Mouse (Mus musculus) adipocyte (in vitro differentiated cells): ENCODE data around the gene Apol10b.
"Not testable (repeated sequence)": the region's sequence is repeated elsewhere in the genome, so short reads cannot be mapped to it uniquely, and the experiment has no call there.

Experiments used
- DNase-seq: peaks from one replicate; pipeline ENCODE4 v3.0.0-alpha.2; 2016; ENCODE audit warnings: low spot score

The Apol10b gene

DNA sequence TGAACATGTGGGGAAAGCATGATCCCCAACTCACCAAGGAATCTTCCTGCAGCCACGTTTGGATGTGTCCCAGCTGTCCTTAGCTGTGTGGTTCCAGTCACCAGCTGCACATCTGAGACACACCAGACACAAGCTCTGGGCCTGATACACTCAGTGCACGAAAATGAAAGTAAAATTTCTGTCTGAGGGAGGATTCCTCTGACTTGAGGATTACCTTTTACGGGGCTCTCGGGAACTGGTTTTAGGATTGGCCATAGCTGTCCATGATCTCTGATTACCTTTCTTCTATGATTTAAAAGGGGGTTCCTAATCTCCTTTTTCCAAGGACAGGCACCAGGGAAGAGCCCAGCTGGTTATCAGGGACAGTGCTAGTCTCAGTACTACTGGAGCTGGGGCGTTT is at the start of gene Apol10b:
Gene Apol10b (minus strand): TSS at position 165 of the 400 bp plus-strand sequence.
- no peak for DNase-seq

DNA sequence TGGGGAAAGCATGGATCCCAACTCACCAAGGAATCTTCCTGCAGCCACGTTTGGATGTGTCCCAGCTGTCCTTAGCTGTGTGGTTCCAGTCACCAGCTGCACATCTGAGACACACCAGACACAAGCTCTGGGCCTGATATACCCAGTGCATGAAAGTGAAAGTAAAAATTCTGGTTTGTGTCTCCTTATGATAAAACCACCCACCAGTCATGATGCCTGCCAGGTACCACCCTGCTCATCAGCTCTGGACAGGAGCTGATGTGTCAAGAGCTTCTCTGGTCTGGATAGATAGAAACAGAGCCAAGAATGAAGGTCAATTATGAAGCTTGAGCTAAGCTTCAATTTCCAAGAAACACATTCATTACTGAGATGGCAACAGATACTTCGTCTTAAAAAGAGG is 47.3 kb upstream of the Apol10b start, which contains the start of gene Apol11b:
Gene Apol11b (minus strand): TSS at position 111 of the 400 bp plus-strand sequence.
- not testable (repeated sequence) for DNase-seq

DNA sequence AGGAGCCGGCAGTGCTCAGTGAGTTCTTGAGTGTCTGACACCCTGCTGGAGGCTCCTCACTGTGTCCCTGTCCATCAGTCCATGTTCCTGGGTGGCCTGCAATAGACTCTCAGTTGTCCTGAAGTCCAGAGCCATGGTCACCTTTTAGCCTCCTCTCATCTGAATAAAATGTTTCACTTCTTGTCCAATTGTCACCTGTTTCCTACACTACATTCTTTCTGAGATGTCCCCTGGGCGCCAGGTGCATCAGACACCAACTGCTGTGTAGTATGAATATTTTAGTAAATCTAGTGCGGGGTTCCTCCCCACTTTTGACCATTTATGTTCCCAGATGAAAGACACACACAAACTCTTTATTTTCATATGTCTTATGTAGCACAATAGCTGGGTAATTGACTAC is 33.9 kb upstream of the Apol10b start:
- not testable (repeated sequence) for DNase-seq

DNA sequence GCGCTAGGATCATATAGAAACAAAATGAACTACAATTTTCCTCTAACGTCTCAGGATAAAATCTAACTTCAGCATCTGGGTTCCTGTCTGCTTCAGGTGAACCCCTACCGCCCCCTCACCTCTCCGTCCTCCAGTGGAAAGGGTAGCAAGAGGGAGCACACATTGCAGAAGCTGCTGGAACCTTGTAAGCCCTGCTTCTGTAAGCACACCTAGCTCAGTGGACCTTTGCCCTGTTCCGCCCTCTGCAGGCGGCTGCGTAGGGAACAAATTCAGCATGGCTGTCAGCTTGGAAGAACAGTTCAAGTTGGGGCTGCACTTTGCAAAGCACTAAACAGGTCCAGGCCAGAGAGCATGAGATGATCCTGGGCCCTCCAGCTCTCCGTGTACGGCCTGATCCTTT is 32.7 kb upstream of the Apol10b start:
- DNase-seq = not testable (repeated sequence)

DNA sequence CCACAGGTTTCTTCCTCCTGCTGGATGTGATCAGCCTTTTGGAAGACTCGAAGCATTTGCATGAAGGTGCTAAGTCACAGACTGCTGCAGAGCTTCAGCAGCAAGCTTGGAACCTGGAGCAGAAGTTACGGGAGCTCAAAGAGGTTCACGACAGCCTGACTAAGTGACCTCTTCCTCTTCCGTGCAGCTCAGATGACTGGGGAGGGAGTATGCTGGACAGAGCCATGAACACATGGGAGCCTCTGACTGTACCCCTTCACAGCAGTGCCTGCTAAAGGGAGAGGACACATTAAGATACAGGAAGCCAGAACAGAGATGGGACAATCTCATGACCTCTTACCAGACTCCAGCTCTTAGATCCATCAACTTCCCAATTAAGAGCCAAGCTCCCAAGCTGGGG is 30.5 kb upstream of the Apol10b start:
- DNase-seq = not testable (repeated sequence)

DNA sequence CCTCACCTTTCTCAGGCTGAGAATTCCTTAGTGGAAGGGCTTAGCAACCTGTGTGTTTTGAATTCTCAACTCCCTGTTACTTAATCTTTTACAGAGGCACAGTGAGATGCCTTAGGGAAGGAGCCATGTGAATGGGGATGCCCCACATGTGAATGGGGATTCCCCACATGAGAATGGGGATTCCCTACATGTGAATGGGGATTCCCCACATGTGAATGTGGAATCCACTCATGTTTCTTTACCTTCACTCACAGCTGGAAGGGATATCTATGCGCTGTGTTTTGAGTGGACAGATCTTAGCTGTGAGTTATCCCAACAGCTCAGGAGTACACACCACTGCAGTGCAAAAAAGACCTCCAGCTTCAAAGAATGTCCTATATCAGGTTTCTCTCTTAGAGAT is 28.8 kb upstream of the Apol10b start:
- DNase-seq = no peak

DNA sequence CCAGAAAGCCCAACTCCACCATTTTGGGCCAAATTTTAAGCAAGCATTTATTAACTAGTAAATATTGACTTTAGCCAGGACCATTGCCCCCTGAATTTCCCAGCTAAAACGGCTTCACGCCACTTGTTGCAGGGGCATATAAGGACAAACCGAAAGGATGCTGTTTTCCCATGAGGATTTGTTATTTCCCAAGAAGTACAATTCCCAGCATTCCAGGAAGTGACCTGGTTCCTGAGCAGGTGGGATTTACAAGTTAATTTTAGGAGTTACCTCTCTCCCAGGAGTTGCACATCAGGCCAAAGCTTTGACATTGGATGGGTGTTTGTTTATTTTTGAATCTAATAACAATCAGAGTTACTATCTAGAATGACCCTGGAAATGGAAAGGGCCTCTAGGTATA is 10.1 kb upstream of the Apol10b start:
- no peak for DNase-seq

DNA sequence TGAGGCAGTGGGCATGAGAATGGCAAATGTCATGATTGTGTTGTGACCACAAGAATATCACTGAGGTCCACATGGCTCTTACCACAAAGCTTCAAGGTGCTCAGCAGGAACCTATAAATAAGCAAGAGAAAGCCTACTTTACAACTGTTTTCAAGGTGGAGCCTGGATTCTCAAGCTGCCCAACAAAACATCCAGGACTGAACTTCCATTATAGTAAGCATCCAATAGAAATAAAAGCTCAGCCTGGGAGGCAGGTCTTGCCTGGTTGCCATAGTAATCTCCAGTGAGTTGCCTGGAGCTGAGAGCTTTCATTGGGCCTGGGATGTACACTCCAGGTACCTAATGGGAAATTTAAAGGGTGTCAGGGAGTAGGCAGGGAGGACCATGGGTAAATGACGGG is 3.0 kb upstream of the Apol10b start, which contains the start of gene Gm36245:
Gene Gm36245 (plus strand): TSS at position 301 of the 400 bp plus-strand sequence.
- no peak for DNase-seq

DNA sequence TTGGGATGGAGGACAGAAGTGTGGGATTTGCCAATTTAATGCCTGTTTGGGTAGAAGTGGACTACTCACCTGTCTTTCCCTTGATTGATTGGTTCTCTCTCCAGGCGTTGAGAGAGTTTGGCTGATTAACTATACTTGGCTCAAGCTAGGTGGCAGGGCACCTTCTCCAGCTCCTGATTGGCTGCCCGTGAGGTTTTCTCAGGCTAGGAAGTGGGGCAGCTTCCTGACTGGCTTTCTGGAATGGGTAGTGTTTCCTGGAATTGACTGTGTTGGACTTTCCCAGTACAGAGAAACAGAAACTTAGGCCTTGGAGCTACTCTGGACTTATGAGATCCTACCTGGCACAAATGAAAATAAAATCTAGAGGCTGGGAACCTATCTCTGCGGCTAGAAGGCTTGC is 2.5 kb upstream of the Apol10b start:
- DNase-seq = no peak

DNA sequence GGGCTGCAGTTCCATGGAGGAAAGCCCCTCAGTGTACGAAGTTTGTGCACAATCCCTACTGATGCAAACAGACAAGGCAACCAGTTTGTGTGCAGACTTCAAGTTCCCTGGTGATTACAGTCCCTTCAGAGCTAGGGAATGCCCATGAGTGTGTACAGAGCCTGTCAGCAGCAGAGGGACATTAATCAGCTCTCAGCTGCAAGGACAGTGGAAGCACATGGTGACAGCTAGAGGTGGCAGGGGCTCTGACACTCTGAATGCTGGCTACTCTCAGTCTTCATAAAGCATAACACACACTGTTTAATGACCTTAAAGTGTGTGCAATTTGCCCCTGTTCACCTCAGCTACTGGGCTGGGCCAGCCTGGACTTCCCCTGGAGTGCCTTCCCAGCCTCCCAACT is 2.4 kb downstream of the Apol10b start:
- no peak for DNase-seq

DNA sequence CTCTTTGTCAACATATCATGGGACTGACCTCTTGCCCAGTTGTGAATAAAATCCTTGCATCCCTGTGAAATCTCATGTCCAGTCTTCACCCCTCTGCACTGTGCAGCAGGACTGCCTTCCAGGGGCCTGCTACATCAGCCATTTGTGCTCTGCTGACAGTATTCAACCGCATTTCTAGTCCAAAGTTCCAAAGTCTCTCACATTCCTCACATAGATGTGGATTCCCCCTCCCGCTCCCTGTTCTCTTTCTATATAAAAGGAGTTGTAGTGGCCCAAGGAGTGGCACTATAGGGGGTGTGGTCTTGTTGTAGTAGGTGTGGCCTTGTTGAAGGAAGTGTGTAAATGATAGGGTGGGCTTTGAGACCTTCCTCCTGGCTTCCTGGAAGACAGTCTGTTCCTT is 5.0 kb downstream of the Apol10b start:
- DNase-seq = no peak

DNA sequence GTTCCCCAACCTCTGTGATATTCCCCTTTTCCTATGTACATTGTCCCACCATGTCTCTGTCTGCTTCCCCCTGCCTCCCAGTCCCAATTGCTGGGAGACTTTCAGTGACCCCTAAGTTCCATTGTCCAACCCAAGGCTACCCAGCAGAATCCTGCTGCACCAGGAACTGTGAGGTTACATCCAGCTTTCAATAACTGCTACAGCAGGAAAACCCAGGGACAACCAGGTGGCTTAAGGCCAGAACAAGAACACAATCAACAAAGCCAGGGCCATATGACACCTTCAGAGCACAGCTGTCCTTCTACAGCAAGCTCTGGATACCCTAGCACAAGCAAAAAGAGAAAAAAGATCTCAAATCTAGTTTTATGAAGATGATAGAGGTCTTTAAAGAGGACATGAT is 6.9 kb downstream of the Apol10b start:
- no peak for DNase-seq

DNA sequence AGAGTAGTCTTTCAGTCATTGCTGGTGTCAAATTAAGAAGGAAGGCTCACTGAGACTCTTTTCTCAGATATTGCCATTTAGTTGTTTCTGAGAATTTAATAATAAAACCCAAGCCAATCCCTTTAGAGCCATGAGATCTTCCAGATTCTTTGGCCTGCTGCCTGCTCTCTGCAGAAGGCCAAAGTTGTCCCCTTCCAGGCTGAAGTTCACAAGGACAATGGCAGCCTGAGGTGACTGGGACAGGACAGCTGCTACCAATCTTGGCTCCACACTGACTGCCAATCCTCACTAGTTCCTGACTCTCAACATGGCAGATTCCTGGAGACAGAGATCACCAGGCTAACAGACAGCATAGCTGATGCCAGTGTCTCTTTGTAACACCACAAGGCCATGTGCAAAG is 8.9 kb downstream of the Apol10b start:
- peak; percentile 23 for DNase-seq

DNA sequence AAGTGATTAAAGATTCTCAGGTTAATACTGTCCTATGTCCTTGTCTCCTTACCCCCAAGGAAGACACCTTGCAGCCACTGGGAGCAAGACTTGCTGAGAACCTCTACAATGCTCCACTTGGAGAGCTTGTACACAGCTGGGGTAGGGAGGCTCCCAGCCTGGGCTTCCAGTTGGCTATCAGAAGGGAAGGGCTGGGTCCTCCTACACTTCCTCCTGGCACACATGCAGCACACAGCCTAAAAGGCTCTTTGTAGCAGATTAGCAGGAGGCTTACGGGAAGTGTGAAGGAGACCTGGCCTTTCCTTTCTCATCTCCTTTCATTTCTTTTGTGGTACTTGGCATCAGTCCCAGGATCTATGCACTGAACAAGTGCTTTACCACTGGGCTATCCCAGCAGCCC is 14.2 kb downstream of the Apol10b start:
- no peak for DNase-seq

DNA sequence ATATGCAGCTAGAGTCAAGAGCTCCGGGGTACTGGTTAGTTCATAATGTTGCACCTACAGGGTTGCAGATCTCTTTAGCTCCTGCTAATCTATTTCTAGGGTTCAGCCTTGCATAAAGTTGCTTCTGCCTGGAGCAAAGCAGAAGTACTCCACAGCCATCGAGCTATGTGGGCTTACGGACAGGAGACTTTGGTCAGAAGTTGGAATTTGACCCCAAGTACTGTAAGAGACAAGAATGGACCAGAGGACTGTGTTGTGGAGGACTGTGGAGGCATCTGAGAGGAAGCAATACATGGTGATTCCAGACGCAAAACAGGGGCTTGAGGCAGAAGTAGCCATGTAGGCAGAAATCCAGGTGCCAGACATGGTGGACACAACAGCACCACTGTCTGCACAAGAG is 16.6 kb downstream of the Apol10b start:
- DNase-seq = no peak

DNA sequence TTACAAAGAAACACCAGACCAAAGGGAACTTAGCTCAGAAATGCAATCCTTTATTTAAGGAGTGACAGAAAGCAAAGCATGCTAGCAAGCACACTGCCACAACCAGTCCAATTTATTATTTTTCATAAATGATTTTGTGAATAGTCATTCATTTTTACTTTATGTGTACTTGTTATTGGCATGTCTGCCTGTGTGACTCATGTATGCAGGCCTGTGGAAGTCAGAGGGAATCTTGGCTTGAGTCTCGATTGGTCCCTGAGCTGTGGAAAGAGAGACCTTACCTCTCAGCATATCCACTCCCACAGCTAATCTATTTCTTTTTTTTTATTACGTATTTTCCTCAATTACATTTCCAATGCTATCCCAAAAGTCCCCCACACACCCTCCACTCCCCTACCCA is 17.1 kb downstream of the Apol10b start:
- no peak for DNase-seq

DNA sequence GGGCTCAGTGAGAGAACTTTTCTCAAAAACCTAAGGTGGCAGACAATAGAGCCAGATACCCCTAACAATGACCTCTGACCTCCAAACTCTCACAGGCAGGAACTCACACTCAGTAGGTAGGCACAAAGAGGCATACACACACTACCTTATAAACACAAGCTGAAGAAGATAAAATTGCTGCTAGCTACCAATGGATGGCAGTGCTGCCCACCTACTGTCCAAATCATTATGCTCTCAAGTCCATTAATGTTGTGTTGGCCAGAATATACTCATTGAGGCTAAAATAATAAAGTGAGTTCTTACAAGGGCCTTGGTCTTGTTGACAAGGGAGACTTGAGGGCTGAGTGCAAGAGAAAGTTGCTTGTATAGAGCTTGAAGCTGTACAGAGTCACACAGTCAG is 32.7 kb downstream of the Apol10b start:
- DNase-seq = no peak

DNA sequence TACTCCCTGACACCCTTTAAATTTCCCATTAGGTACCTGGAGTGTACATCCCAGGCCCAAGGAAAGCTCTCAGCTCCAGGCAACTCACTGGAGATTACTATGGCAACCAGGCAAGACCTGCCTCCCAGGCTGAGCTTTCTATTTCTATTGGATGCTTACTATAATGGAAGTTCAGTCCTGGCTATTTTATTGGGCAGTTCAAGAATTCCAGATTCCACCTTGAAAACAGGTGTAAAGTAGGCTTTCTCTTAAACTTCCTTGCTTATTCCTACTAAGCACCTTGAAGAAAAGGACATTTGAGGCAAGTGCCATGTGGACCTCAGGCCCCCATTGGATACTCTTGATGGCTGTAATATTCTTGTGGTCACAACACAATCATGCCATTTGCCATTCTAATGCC is 34.1 kb downstream of the Apol10b start, which contains the start of gene 1700025B11Rik:
Gene 1700025B11Rik (minus strand): TSS at position 101 of the 400 bp plus-strand sequence.
- DNase-seq = no peak

DNA sequence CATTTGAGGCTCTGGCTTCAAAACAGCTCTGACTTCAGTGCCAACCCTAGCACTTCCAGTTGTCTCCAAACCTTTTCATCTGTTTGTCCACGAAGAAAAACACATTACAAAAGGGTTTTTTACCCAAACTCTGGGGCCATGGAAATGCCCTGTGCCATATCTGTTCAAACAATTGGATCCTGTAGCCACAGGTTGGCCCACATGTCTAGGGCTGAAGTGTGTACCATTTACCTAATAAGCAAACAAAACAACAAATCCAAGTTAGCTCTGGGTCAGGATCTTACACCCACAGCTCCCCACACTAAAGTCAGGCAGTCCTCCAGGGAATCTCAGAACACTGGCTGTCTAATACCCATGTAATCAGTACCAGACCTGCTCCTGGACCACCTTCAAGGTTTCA is 56.7 kb downstream of the Apol10b start:
- DNase-seq = not testable (repeated sequence)
